22 mouse cellular contexts compared by ENCODE assay signal in the genomic region with DNA sequence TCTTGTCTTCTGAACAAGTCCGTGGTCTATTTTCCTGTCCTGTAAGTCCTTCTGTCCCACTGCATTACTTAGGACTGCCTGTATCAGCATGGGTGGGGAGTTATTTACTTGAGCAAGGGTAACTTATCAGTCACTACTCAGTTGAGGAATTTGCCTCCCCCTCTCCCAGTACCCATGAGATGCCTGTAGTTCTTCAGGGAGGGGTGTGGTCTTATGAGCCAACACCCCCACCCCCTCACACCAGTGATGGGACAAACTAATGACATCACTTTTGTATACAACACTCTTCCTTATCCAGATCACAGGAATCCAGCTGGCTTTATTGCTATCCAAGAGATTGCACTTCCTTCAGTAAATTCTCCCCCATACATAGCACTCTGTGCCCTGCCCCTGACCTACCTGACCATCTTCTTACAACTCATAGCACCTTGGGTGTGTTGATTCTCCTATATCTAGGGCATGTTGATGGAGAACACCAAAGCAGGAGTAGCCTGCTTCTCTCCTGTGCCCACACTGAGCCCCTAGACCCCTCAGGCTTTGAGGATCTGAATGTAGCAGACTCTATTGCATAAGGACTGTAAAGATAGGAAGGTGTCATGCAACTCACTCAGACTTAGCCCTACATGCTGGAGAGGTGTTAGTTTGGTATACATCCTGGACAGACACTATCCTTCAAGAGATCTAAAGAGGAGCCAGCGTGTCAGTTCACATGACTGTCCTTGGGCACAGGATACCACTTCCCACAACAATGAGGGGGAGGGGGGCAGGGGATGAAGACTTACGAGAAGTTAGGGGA. TPM values are rescaled to one million over a fixed set of nuclear protein-coding genes. Genes with fewer than 3 reads are reported as not detected.
DNase-seq lines count a peak whose midpoint lies in the region; ATAC-seq lines count a peak whose summit lies in the region.
"Had no signal": no experiment of that assay in that cellular context is flagged by ENCODE, and none has a peak within 500 bp of the region (broad histone marks: within the 10 kb centered on the region; RNA-seq: fewer than 3 reads in every experiment).

No protein-coding gene starts in this region.

- 73% methylated on average over 3 of the region's 3 CpGs for WGBS in kidney, embryonic 14.5 days
- 32% methylated on average over 3 of the region's 3 CpGs for WGBS in liver, embryonic 16.5 days (ENCODE audit: insufficient replicate concordance)
- WGBS in stomach, embryonic 14.5 days, result 64% methylated on average over 3 of the region's 3 CpGs
- WGBS in heart, embryonic 11.5 days (ENCODE audit: insufficient replicate concordance), result 47% methylated on average over 3 of the region's 3 CpGs

- H3K9ac ChIP-seq in kidney, embryonic 14.5 days (ENCODE audit: low read depth, low read length), result no peak overlapping the region
- no peak overlapping the region for H3K9ac ChIP-seq in liver, embryonic 16.5 days (ENCODE audit: low read depth, low read length)
- H3K9ac ChIP-seq in stomach, embryonic 14.5 days (replicated peaks; ENCODE audit: low read depth, low read length), result no peak overlapping the region
- no peak overlapping the region for H3K9ac ChIP-seq in heart, embryonic 11.5 days (ENCODE audit: low read depth, low read length)
- H3K9ac ChIP-seq: embryonic facial prominence, embryonic 13.5 days; hindbrain, embryonic 14.5 days had no signal

- no peaks in the 10 kb centered on the region for H3K36me3 ChIP-seq in kidney, embryonic 14.5 days (ENCODE audit: control insufficient read depth, insufficient read depth, low read length)
- no peaks in the 10 kb centered on the region for H3K36me3 ChIP-seq in liver, embryonic 16.5 days (ENCODE audit: control insufficient read depth, insufficient read depth)
- no peaks in the 10 kb centered on the region for H3K36me3 ChIP-seq in stomach, embryonic 14.5 days (ENCODE audit: control insufficient read depth, insufficient read depth, low read length)
- no peaks in the 10 kb centered on the region for H3K36me3 ChIP-seq in heart, embryonic 11.5 days (ENCODE audit: control insufficient read depth, insufficient read depth, low read length)
- H3K36me3 ChIP-seq: embryonic facial prominence, embryonic 13.5 days; forebrain, embryonic 10.5 days had no signal

- H3K27me3 ChIP-seq in kidney, embryonic 14.5 days (ENCODE audit: control insufficient read depth, insufficient read depth, low read length), result no peaks in the 10 kb centered on the region
- H3K27me3 ChIP-seq in liver, embryonic 16.5 days (ENCODE audit: control insufficient read depth, insufficient read depth, low read depth, low read length), result no peaks in the 10 kb centered on the region
- H3K27me3 ChIP-seq in stomach, embryonic 14.5 days (ENCODE audit: control insufficient read depth, insufficient read depth, low read length), result no peaks in the 10 kb centered on the region
- no peaks in the 10 kb centered on the region for H3K27me3 ChIP-seq in heart, embryonic 11.5 days (ENCODE audit: control insufficient read depth, insufficient read depth, low read length)
- H3K27me3 ChIP-seq: embryonic facial prominence, embryonic 13.5 days had no signal

- DNase-seq in kidney, adult 11 months, result no peak
- peak; percentile 40 for DNase-seq in ZHBTc4 (ENCODE audit: low read depth, low spot score)
- no peak for DNase-seq in adrenal gland, adult 8-10 months
- DNase-seq in embryo, embryonic 10 days (ENCODE audit: low spot score), result no peak
- DNase-seq: adrenal gland, postnatal 25 days; cerebellum, postnatal 14 days; retina, postnatal 1 day; thymus, adult 2 months had no signal

- H3K4me2 ChIP-seq in kidney, embryonic 14.5 days (replicated peaks; ENCODE audit: low read depth, low read length), result no peak overlapping the region
- H3K4me2 ChIP-seq in liver, embryonic 16.5 days (ENCODE audit: low read depth, low read length), result no peak overlapping the region
- H3K4me2 ChIP-seq in stomach, embryonic 14.5 days (replicated peaks; ENCODE audit: low read depth, low read length), result no peak overlapping the region
- H3K4me2 ChIP-seq in heart, embryonic 11.5 days, result no peak overlapping the region
- H3K4me2 ChIP-seq: embryonic facial prominence, embryonic 13.5 days; hindbrain, embryonic 14.5 days had no signal

- no peak overlapping the region for H3K4me3 ChIP-seq in kidney, embryonic 14.5 days (ENCODE audit: low read length)
- H3K4me3 ChIP-seq in liver, embryonic 16.5 days (ENCODE audit: low read depth, low read length), result no peak overlapping the region
- no peak overlapping the region for H3K4me3 ChIP-seq in stomach, embryonic 14.5 days (ENCODE audit: low read depth, low read length)
- H3K4me3 ChIP-seq in heart, embryonic 11.5 days (ENCODE audit: low read depth, low read length), result no peak overlapping the region
- H3K4me3 ChIP-seq: embryonic facial prominence, embryonic 13.5 days; forebrain, embryonic 10.5 days had no signal

- no peaks in the 10 kb centered on the region for H3K9me3 ChIP-seq in kidney, embryonic 14.5 days (ENCODE audit: control insufficient read depth, low read length)
- H3K9me3 ChIP-seq in liver, embryonic 16.5 days (replicated peaks; ENCODE audit: control insufficient read depth, low read length), result no peaks in the 10 kb centered on the region
- no peaks in the 10 kb centered on the region for H3K9me3 ChIP-seq in stomach, embryonic 14.5 days (ENCODE audit: control insufficient read depth, low read depth, low read length)
- H3K9me3 ChIP-seq in heart, embryonic 11.5 days (replicated peaks; ENCODE audit: control insufficient read depth, low read length), result no peaks in the 10 kb centered on the region
- H3K9me3 ChIP-seq: embryonic facial prominence, embryonic 13.5 days; forebrain, embryonic 10.5 days; megakaryocyte, embryonic 14.5 days had no signal

- H3K27ac ChIP-seq in kidney, embryonic 14.5 days (ENCODE audit: low read depth, low read length), result no peak overlapping the region
- peak overlapping the region; percentile 69 for H3K27ac ChIP-seq in liver, embryonic 16.5 days (ENCODE audit: low read length)
- peak overlapping the region; percentile 68; the same call in 1 of the 2 replicates for H3K27ac ChIP-seq in stomach, embryonic 14.5 days (ENCODE audit: low read length)
- no peak overlapping the region for H3K27ac ChIP-seq in heart, embryonic 11.5 days (ENCODE audit: low read depth, low read length)
- H3K27ac ChIP-seq: embryonic facial prominence, embryonic 13.5 days; forebrain, embryonic 10.5 days; hindbrain, embryonic 14.5 days had no signal

- ATAC-seq in kidney, embryonic 14.5 days (ENCODE audit: low FRiP score, low TSS enrichment), result peak; percentile 52; the same call in 1 of the 2 replicates
- peak; percentile 19; the same call in 1 of the 2 replicates for ATAC-seq in liver, embryonic 16.5 days (ENCODE audit: low read depth)
- peak; percentile 88 for ATAC-seq in stomach, embryonic 14.5 days (ENCODE audit: insufficient number of reproducible peaks, insufficient read depth, low FRiP score, low read depth)
- no peak; the same call in 1 of the 2 replicates for ATAC-seq in heart, embryonic 11.5 days (replicated peaks; ENCODE audit: insufficient number of reproducible peaks, low FRiP score, low TSS enrichment)

- no peaks in the 10 kb centered on the region for H3K4me1 ChIP-seq in kidney, embryonic 14.5 days (ENCODE audit: control insufficient read depth, insufficient read depth, low read length)
- H3K4me1 ChIP-seq in liver, embryonic 16.5 days (ENCODE audit: control insufficient read depth, low read depth, low read length), result peaks cover 12% of the 10 kb centered on the region
- H3K4me1 ChIP-seq in stomach, embryonic 14.5 days (ENCODE audit: control insufficient read depth, insufficient read depth, low read length), result peaks cover 6% of the 10 kb centered on the region; the same call in 1 of the 2 replicates
- no peaks in the 10 kb centered on the region; the same call in 1 of the 2 replicates for H3K4me1 ChIP-seq in heart, embryonic 11.5 days (ENCODE audit: control insufficient read depth, insufficient read depth, low read length)
- H3K4me1 ChIP-seq: embryonic facial prominence, embryonic 13.5 days; forebrain, embryonic 10.5 days; megakaryocyte, embryonic 14.5 days had no signal

RNA-seq across cellular contexts. Expression of gene Rdh7, which starts 10.2 kb away (rescaled TPM):
- polyA plus RNA-seq in kidney, embryonic 14.5 days (2014; fragmentation: Nextera tagmentation; extraction: Ambion mirVana), result not detected in 2 replicates
- 20.8 and 33.3 TPM in 2 replicates for polyA plus RNA-seq in liver, embryonic 16.5 days (2015; fragmentation: Nextera tagmentation; extraction: Ambion mirVana)
- polyA plus RNA-seq in stomach, embryonic 14.5 days (2014; fragmentation: Nextera tagmentation; extraction: Ambion mirVana), result not detected in 2 replicates
- under 1 TPM in 2 of 4 experiments, not detected in 2; 0.19 to 0.20 TPM for total RNA-seq in adrenal gland, adult 8-10 months (2022)
- polyA plus RNA-seq in heart, embryonic 11.5 days (2014; fragmentation: Nextera tagmentation; extraction: Ambion mirVana), result not detected in 2 replicates
- total RNA-seq: adrenal gland, postnatal 25 days; layer of hippocampus, postnatal 25 days had no signal
- polyA plus RNA-seq: embryonic facial prominence, embryonic 13.5 days; forebrain, embryonic 10.5 days; heart, embryonic 14.5 days; hindbrain, embryonic 14.5 days; limb, embryonic 11.5 days; neural tube, embryonic 14.5 days had no signal

RNA-seq across cellular contexts. Expression of gene Rdh16f2, which starts 12.2 kb away (rescaled TPM):
- not detected in 2 replicates for polyA plus RNA-seq in kidney, embryonic 14.5 days (2014; fragmentation: Nextera tagmentation; extraction: Ambion mirVana)
- 0.45 and 0.54 TPM in 2 replicates for polyA plus RNA-seq in liver, embryonic 16.5 days (2015; fragmentation: Nextera tagmentation; extraction: Ambion mirVana)
- not detected in 2 replicates for polyA plus RNA-seq in stomach, embryonic 14.5 days (2014; fragmentation: Nextera tagmentation; extraction: Ambion mirVana)
- total RNA-seq in adrenal gland, adult 8-10 months (2022), result not detected
- polyA plus RNA-seq in heart, embryonic 11.5 days (2014; fragmentation: Nextera tagmentation; extraction: Ambion mirVana), result not detected in 2 replicates
- total RNA-seq: adrenal gland, postnatal 25 days; gastrocnemius, postnatal 4 days; layer of hippocampus, postnatal 25 days had no signal
- polyA plus RNA-seq: embryonic facial prominence, embryonic 13.5 days; forebrain, embryonic 10.5 days; heart, embryonic 14.5 days; hindbrain, embryonic 14.5 days; limb, embryonic 11.5 days; neural tube, embryonic 14.5 days; thymus, adult 2 months had no signal

RNA-seq across cellular contexts. Expression of gene Sdr9c7, which starts 19.9 kb away (rescaled TPM):
- polyA plus RNA-seq in kidney, embryonic 14.5 days (2014; fragmentation: Nextera tagmentation; extraction: Ambion mirVana), result not detected in 2 replicates
- not detected in 2 replicates for polyA plus RNA-seq in liver, embryonic 16.5 days (2015; fragmentation: Nextera tagmentation; extraction: Ambion mirVana)
- not detected in 2 replicates for polyA plus RNA-seq in stomach, embryonic 14.5 days (2014; fragmentation: Nextera tagmentation; extraction: Ambion mirVana)
- total RNA-seq in adrenal gland, adult 8-10 months (2022), result 1 to 10 TPM in 1 of 4 experiments, under 1 TPM in 3; 0.64 to 1.6 (median 0.72) TPM
- polyA plus RNA-seq in heart, embryonic 11.5 days (2014; fragmentation: Nextera tagmentation; extraction: Ambion mirVana), result not detected in 2 replicates
- total RNA-seq: gastrocnemius, postnatal 4 days; layer of hippocampus, postnatal 25 days had no signal
- polyA plus RNA-seq: forebrain, embryonic 10.5 days; heart, embryonic 14.5 days; hindbrain, embryonic 14.5 days; limb, embryonic 11.5 days; neural tube, embryonic 14.5 days had no signal

RNA-seq across cellular contexts. Expression of gene Rdh19, which starts 28.7 kb away (rescaled TPM):
- not detected in 2 replicates for polyA plus RNA-seq in kidney, embryonic 14.5 days (2014; fragmentation: Nextera tagmentation; extraction: Ambion mirVana)
- 0.11 TPM in 1 of 2 replicates, not detected in the other for polyA plus RNA-seq in liver, embryonic 16.5 days (2015; fragmentation: Nextera tagmentation; extraction: Ambion mirVana)
- not detected in 2 replicates for polyA plus RNA-seq in stomach, embryonic 14.5 days (2014; fragmentation: Nextera tagmentation; extraction: Ambion mirVana)
- under 1 TPM in 3 of 4 experiments, not detected in 1; 0.20 to 0.38 (median 0.24) TPM for total RNA-seq in adrenal gland, adult 8-10 months (2022)
- polyA plus RNA-seq in heart, embryonic 11.5 days (2014; fragmentation: Nextera tagmentation; extraction: Ambion mirVana), result not detected in 2 replicates
- total RNA-seq: adrenal gland, postnatal 25 days; gastrocnemius, postnatal 4 days; layer of hippocampus, postnatal 25 days had no signal
- polyA plus RNA-seq: embryonic facial prominence, embryonic 13.5 days; forebrain, embryonic 10.5 days; heart, embryonic 14.5 days; hindbrain, embryonic 14.5 days; limb, embryonic 11.5 days; neural tube, embryonic 14.5 days; spleen, adult 2 months; thymus, adult 2 months had no signal

Comparison
In these comparisons a context has a peak if more than half of its experiments do, and no peak if none do; other contexts are left out.
1. H3K27ac ChIP-seq: peak in liver, embryonic 16.5 days (single experiment) and stomach, embryonic 14.5 days (single experiment); none in kidney, embryonic 14.5 days (single experiment) and heart, embryonic 11.5 days (single experiment).
2. RNA of gene Rdh7, which starts 10.2 kb away (polyA plus RNA-seq): 20.8 to 33.3 TPM in liver, embryonic 16.5 days; not detected in kidney, embryonic 14.5 days, not detected in stomach, embryonic 14.5 days and not detected in heart, embryonic 11.5 days; every median in the first group is over 10 times any median in the second.